Mouse (Mus musculus) cortical plate, adult 2 months (tissue): ENCODE data around the gene Cyba. TPM values are rescaled to one million over a fixed set of nuclear protein-coding genes. Genes with fewer than 3 reads are reported as not detected.
A peak's percentile ranks its signal among the peaks of the same experiment; 100 is the strongest.

Experiments
- H3K27ac ChIP-seq: fragments of 200-500 bp; 2 replicates; pipeline ENCODE4 v1.5.1; 2012; ENCODE audit warnings: low read length, control low read depth, inconsistent platforms; ENCODE audit not compliant: insufficient read depth
- H3K4me1 ChIP-seq: fragments of 200-500 bp; 2 replicates; pipeline ENCODE4 v1.6.1; 2011; ENCODE audit warnings: low read length; ENCODE audit not compliant: control insufficient read depth, insufficient read depth
- H3K4me3 ChIP-seq: fragments of 200-500 bp; 2 replicates; pipeline ENCODE4 v1.5.1; 2011; ENCODE audit warnings: mild to moderate bottlenecking, low read length, control low read depth; ENCODE audit not compliant: insufficient read depth
- CTCF ChIP-seq: fragments of 200-500 bp; IDR thresholded peaks from 2 replicates; pipeline ENCODE4 v1.5.1; 2011; ENCODE audit warnings: mild to moderate bottlenecking, control low read depth, low read length; ENCODE audit not compliant: insufficient read depth; ENCODE audit errors: extremely low read depth
- POLR2A ChIP-seq: fragments of 200-500 bp; IDR thresholded peaks from 2 replicates; pipeline ENCODE4 v1.6.1; 2011; ENCODE audit warnings: mild to moderate bottlenecking, low read length, control low read depth; ENCODE audit not compliant: insufficient read depth; ENCODE audit errors: extremely low read depth
- polyA plus RNA-seq: library from polyadenylated mRNA; depleted of rRNA; stranded (reverse); fragments of >200 nt; gene quantifications from 2 replicates; pipeline ENCODE4 v1.2.3, GENCODE M21; 2012

Cyba gene
- polyA plus RNA-seq, 1 experiment, result 19.8 TPM

GRCm38 (mm10) chr8:122464985-122465384 lies 32.3 kb upstream of the Cyba start:
- TF ChIP-seq POLR2A (no peak), CTCF (no peak)
- Histone ChIP-seq H3K27ac (no peak overlapping the region), H3K4me3 (no peak overlapping the region), H3K4me1 (peaks cover 9% of the 10 kb centered on the region)

- no peak overlapping the region for H3K27ac ChIP-seq
- peaks cover 11% of the 10 kb centered on the region for H3K4me1 ChIP-seq
- TF ChIP-seq POLR2A (no peak), CTCF (no peak)
- H3K4me3 ChIP-seq, result no peak overlapping the region
Measured at GRCm38 (mm10) chr8:122463651-122464640, 31.2 kb upstream of the Cyba start.

- peaks cover 11% of the 10 kb centered on the region for H3K4me1 ChIP-seq
- no peak overlapping the region for H3K4me3 ChIP-seq
- H3K27ac ChIP-seq, result no peak overlapping the region
- TF ChIP-seq CTCF (no peak), POLR2A (no peak)
Measured at GRCm38 (mm10) chr8:122462510-122462909, 29.8 kb upstream of the Cyba start.

GRCm38 (mm10) chr8:122461473-122462148 lies 28.9 kb upstream of the Cyba start:
- no peak overlapping the region for H3K4me3 ChIP-seq
- peak overlapping the region; percentile 46 for H3K27ac ChIP-seq
- TF ChIP-seq POLR2A (no peak), CTCF (no peak)
- peaks cover 9% of the 10 kb centered on the region for H3K4me1 ChIP-seq

GRCm38 (mm10) chr8:122460524-122461472 lies 28.1 kb upstream of the Cyba start, which contains the start of gene Snai3:
TSS of gene Snai3 (minus strand) at chr8:122460733.
- Histone ChIP-seq H3K4me1 (peaks cover 9% of the 10 kb centered on the region), H3K4me3 (no peak within 1 kb of the TSS), H3K27ac (peak within 1 kb of the TSS; percentile 46)
- TF ChIP-seq POLR2A, result no peak
- no peak for TF ChIP-seq CTCF

- Histone ChIP-seq H3K27ac (no peak overlapping the region), H3K4me1 (peaks cover 9% of the 10 kb centered on the region), H3K4me3 (no peak overlapping the region)
- TF ChIP-seq CTCF (no peak), POLR2A (no peak)
Measured at GRCm38 (mm10) chr8:122459990-122460389, 27.3 kb upstream of the Cyba start.

- Histone ChIP-seq H3K4me1 (peaks cover 9% of the 10 kb centered on the region), H3K4me3 (no peak overlapping the region), H3K27ac (no peak overlapping the region)
- TF ChIP-seq POLR2A (no peak), CTCF (0 out of 2 replicates have a peak, but pooled peaks have one; percentile 11)
Measured at GRCm38 (mm10) chr8:122459218-122459900, 26.6 kb upstream of the Cyba start.

GRCm38 (mm10) chr8:122457171-122457570 lies 24.4 kb upstream of the Cyba start:
- H3K4me1 ChIP-seq, result peaks cover 9% of the 10 kb centered on the region
- H3K4me3 ChIP-seq, result no peak overlapping the region
- no peak overlapping the region for H3K27ac ChIP-seq
- TF ChIP-seq CTCF, result no peak
- no peak for TF ChIP-seq POLR2A

- no peak overlapping the region for H3K27ac ChIP-seq
- TF ChIP-seq POLR2A (no peak), CTCF (no peak)
- peaks cover 2% of the 10 kb centered on the region for H3K4me1 ChIP-seq
Measured at GRCm38 (mm10) chr8:122454409-122454808, 21.7 kb upstream of the Cyba start.

More at GRCm38 (mm10) chr8:122454409-122454808, 21.7 kb upstream of the Cyba start:
- H3K4me3 ChIP-seq, result no peak overlapping the region
